Mouse (Mus musculus) E14TG2a.4 (cell line): ENCODE results near the gene Lin54.

Experiments
- CTCF ChIP-seq: conservative IDR thresholded peaks from 2 replicates; pipeline ENCODE4 v1.5.1; 2014; ENCODE audit warnings: low read length
- NANOG ChIP-seq: IDR thresholded peaks from 2 replicates; pipeline ENCODE4 v1.6.1; 2014; ENCODE audit warnings: borderline replicate concordance, low read length, mixed read lengths
- POU5F1 ChIP-seq: IDR thresholded peaks from 2 replicates; pipeline ENCODE4 v1.6.1; 2014; ENCODE audit warnings: low read length, borderline replicate concordance

GRCm38 (mm10) chr5:100519027-100519411 is 18.6 kb upstream of the Lin54 start:
- TF ChIP-seq CTCF = no peak
- TF ChIP-seq POU5F1 = no peak
- no peak for TF ChIP-seq NANOG
